Mouse (Mus musculus): ENCODE data around the gene Zfp46. TPM values are rescaled to one million over a fixed set of nuclear protein-coding genes. Genes with fewer than 3 reads are reported as not detected.

Gene Zfp46
- 10 to 100 TPM; 39.2 to 41.8 TPM for total RNA-seq (2021)
- long read RNA-seq, experiment 1, full-length matches to known transcripts: 3 of 5 reads
- long read RNA-seq, experiment 1, partial matches to known transcripts: 0 of 5 reads
- long read RNA-seq, experiment 1, other reads (novel, unspliced or antisense): 2 of 5 reads
- long read RNA-seq, experiment 2, full-length matches to known transcripts: 15 of 20 reads
- long read RNA-seq, experiment 2, partial matches to known transcripts: 0 of 20 reads
- long read RNA-seq, experiment 2, other reads (novel, unspliced or antisense): 5 of 20 reads

- DNase-seq (ENCODE audit: low spot score in 2 of 2): peak in 1 of 2 experiments; percentile 63
These were observed at the start of gene Zfp46 for GRCm38 (mm10) chr4:136284455-136284854. Gene Zfp46, plus strand, starts transcription at chr4:136284683.

GRCm38 (mm10) chr4:136238669-136239068 is 45.8 kb upstream of the Zfp46 start:
- no peak for DNase-seq (ENCODE audit: low spot score in 2 of 2)

- DNase-seq (ENCODE audit: low spot score in 2 of 2): no peak
These were observed 45.4 kb upstream of the Zfp46 start for GRCm38 (mm10) chr4:136239111-136239510.

GRCm38 (mm10) chr4:136239622-136240021 is 44.9 kb upstream of the Zfp46 start:
- DNase-seq (ENCODE audit: low spot score in 2 of 2): peak; percentile 53 to 73

- no peak for DNase-seq (ENCODE audit: low spot score in 2 of 2)
These were observed 44.4 kb upstream of the Zfp46 start for GRCm38 (mm10) chr4:136240123-136240522.

- DNase-seq (ENCODE audit: low spot score in 2 of 2): no peak
These were observed 43.5 kb upstream of the Zfp46 start for GRCm38 (mm10) chr4:136240955-136241354.

- no peak for DNase-seq (ENCODE audit: low spot score in 2 of 2)
These were observed 42.3 kb upstream of the Zfp46 start for GRCm38 (mm10) chr4:136242065-136242703.

GRCm38 (mm10) chr4:136242728-136243127 is 41.8 kb upstream of the Zfp46 start:
- DNase-seq (ENCODE audit: low spot score in 2 of 2): no peak

- no peak for DNase-seq (ENCODE audit: low spot score in 2 of 2)
These were observed 40.3 kb upstream of the Zfp46 start for GRCm38 (mm10) chr4:136244208-136244607.

GRCm38 (mm10) chr4:136245681-136246080 is 38.8 kb upstream of the Zfp46 start:
- no peak for DNase-seq (ENCODE audit: low spot score in 2 of 2)

- no peak for DNase-seq (ENCODE audit: low spot score in 2 of 2)
These were observed 37.9 kb upstream of the Zfp46 start for GRCm38 (mm10) chr4:136246568-136246969.

GRCm38 (mm10) chr4:136247386-136247728 is 37.1 kb upstream of the Zfp46 start:
- DNase-seq (ENCODE audit: low spot score in 2 of 2): no peak

GRCm38 (mm10) chr4:136247729-136248463 is 36.6 kb upstream of the Zfp46 start, which contains the start of gene Tcea3:
Gene Tcea3, plus strand, starts transcription at chr4:136247729.
- peak in 1 of 2 experiments; percentile 33 for DNase-seq (ENCODE audit: low spot score in 2 of 2)

- DNase-seq (ENCODE audit: low spot score in 2 of 2): no peak
These were observed 35.8 kb upstream of the Zfp46 start for GRCm38 (mm10) chr4:136248464-136249331.

- no peak for DNase-seq (ENCODE audit: low spot score in 2 of 2)
These were observed 35.2 kb upstream of the Zfp46 start for GRCm38 (mm10) chr4:136249332-136249647.

GRCm38 (mm10) chr4:136249780-136250179 is 34.7 kb upstream of the Zfp46 start:
- no peak for DNase-seq (ENCODE audit: low spot score in 2 of 2)

GRCm38 (mm10) chr4:136255919-136256318 is 28.6 kb upstream of the Zfp46 start:
- no peak for DNase-seq (ENCODE audit: low spot score in 2 of 2)

- no peak for DNase-seq (ENCODE audit: low spot score in 2 of 2)
These were observed 27.8 kb upstream of the Zfp46 start for GRCm38 (mm10) chr4:136256696-136257095.

- DNase-seq (ENCODE audit: low spot score in 2 of 2): no peak
These were observed 24.6 kb upstream of the Zfp46 start for GRCm38 (mm10) chr4:136259916-136260315.

GRCm38 (mm10) chr4:136260491-136261180 is 23.8 kb upstream of the Zfp46 start:
- DNase-seq (ENCODE audit: low spot score in 2 of 2): peak; percentile 56 to 68

GRCm38 (mm10) chr4:136261912-136262311 is 22.6 kb upstream of the Zfp46 start:
- DNase-seq (ENCODE audit: low spot score in 2 of 2): no peak
